Mouse (Mus musculus): ENCODE results near the gene Timeless.
A peak's percentile ranks its signal among the peaks of the same experiment; 100 is the strongest.

Timeless gene

DNA sequence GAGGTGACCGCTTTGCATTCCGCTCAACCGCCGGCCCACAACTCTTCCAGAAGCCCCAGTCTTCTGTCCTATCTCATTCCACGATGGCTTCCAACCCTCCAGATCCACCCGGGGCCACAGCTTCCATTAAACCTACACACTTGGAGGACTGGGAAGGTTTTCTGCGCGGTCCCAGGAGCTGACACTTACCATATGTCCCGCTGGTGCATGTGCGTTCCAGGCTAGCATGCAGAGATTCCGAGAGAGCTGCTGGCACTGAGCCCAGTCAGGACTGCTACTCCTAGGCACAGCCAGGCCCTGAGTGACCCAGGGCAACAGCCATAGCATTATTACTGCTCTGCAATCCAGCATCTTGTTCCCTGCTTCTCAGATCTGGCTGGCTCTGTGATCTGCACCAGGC, 65.8 kb downstream of the Timeless start:
- peak; percentile 23 for DNase-seq

DNA sequence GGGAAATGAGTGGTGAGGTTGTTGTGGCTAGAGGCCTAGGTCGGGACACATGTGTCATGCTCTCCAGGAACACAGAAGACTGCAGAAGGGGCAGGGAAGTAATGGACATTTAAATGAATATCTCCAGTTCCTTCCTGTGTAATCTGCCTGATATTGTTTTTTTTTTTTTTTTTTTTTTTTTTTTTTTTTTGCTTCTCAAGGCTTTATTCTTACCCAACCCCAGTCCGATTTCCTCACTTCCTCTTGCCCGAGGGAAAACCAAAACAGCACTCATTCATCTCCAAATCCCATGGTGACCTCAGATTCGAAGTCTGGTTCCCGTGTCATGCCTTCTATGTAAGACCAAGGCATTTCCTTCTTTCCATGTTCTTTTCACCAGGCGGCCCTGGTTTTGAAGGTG, 66.4 kb downstream of the Timeless start:
- DNase-seq: no peak

DNA sequence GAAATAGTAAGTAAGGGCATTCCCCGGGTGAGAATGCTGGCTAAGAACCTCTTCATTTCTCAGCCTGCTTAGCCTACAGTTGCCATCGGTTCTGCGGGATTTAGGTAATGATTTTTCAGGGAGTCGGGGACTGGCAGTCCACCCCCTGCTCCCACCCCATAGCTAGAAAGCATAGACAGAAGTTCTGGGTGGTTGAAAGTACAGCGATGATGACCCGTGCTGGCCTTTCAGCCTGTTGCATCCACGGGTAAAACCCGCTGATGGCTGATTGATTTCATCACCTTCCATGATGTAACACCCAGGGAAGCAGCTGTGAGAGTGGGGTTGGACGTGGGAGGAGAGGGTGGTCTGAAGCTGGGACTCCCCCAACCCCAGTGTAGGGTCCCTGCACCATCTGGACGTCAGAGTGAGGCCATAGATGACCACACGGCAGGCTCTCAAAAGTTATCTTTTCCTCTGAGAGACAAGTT, 66.9 kb downstream of the Timeless start, which contains the start of gene Il23a:
Gene Il23a (minus strand): TSS at position 51 of the 470 bp plus-strand sequence.
- DNase-seq: no peak

DNA sequence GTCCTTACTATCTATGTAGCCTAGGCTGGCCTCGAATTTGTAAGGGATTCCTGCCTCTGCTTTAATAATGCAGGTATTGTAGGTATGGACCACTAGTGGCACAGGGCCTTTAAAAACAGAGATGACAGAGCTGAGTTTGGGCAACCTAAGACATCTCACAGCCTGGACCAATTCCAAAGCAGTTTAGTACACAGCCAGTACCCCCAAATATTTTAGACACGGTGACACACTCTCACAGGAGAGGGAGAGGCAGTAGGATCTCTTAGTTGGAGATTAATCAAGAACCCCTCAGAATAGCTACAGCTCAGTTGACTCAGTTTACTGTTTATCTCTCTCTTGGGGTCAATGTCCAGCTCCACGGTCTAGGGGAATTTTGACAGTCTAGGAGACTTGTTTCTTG, 70.5 kb downstream of the Timeless start:
- no peak for DNase-seq
